Mouse (Mus musculus) heart, adult 9 months (tissue): ENCODE results near the gene Hist1h2bh.
A peak's percentile ranks its signal among the peaks of the same experiment; 100 is the strongest.
"Not testable (repeated sequence)": the region's sequence is repeated elsewhere in the genome, so short reads cannot be mapped to it uniquely, and the experiment has no call there.

ENCODE experiments used
- DNase-seq, 2 experiments: peaks; one replicate each; pipeline ENCODE4 v3.0.0; 2022; ENCODE audit warnings: low spot score in 2 of 2

The Hist1h2bh gene

GRCm38 (mm10) chr13:23573898-23574524 lies 30.8 kb upstream of the Hist1h2bh start, which contains the start of the genes Hist1h2bf and Hist1h2ad:
Gene Hist1h2bf, minus strand, starts transcription at chr13:23574196.
Gene Hist1h2ad, plus strand, starts transcription at chr13:23574381.
- peak; percentile 89 to 95 for DNase-seq

- not testable (repeated sequence) for DNase-seq
Observed at GRCm38 (mm10) chr13:23573034-23573897, 30.1 kb upstream of the Hist1h2bh start.

DNA sequence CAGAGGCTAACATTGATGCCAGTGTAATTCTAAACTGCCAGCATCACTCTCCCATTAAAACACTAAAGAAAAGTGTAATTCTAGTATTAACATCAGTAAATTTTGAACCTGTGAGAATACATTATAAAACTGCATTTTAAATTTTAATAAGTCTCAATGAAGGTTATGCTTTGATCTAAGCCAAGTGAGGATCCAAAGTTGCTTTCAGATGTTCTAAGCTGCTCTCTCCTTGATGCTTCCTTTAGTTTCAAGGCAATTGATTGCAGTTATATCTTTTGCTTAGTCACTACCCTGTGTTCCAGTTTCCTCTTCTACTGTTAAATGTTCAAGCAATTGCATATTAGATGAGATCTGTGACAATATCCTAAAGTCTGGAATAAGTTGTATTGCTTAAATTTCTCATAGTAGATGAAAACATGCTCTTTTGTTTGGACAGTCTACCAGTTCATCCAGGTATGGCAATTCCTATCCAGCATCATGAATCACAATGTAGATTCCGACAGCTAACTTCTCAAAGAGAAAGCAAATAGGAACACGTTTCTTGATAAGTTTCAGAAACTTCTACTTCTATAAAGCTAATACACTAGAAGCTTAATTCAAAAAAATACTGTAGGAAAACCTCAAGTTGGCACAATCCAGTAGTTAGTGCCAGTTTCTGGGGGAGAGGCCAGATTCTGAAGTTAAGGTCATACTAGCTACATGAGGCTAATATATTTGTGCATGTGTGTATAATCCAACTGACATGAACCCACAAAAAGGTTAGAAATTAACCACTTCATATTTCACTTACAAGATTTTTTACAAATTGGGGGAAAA lies 29.2 kb upstream of the Hist1h2bh start:
- no peak for DNase-seq

GRCm38 (mm10) chr13:23571504-23572217 lies 28.5 kb upstream of the Hist1h2bh start:
- not testable (repeated sequence) for DNase-seq

DNA sequence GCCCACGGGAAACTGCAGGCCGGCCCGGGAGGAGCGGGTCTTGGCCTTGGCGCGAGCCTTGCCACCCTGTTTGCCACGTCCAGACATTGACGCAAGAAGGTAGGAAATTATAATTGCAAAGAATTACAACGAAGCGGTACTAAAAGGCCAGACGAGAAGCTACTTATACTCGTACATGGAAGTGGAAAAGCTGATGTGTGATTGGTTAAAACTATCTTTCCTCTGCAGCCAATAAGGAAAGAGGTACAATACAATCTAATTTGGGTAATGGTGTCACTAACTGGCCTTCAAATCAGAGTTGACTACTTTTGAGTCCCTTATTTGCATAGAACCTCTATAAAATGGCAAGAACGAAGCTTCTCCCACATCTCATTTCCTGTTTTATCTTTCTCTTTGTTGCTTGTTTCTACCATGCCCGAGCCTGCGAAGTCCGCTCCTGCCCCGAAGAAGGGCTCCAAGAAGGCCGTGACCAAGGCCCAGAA lies 27.9 kb upstream of the Hist1h2bh start, which contains the start of the genes Hist1h2ae and Hist1h2bg:
Gene Hist1h2ae, minus strand, starts transcription at position 199 of the 482 bp plus-strand sequence.
Gene Hist1h2bg, plus strand, starts transcription at position 375 of the 482 bp plus-strand sequence.
- peak; percentile 85 to 94 for DNase-seq

- DNase-seq = not testable (repeated sequence)
Observed at GRCm38 (mm10) chr13:23570261-23571021, 27.2 kb upstream of the Hist1h2bh start.

DNA sequence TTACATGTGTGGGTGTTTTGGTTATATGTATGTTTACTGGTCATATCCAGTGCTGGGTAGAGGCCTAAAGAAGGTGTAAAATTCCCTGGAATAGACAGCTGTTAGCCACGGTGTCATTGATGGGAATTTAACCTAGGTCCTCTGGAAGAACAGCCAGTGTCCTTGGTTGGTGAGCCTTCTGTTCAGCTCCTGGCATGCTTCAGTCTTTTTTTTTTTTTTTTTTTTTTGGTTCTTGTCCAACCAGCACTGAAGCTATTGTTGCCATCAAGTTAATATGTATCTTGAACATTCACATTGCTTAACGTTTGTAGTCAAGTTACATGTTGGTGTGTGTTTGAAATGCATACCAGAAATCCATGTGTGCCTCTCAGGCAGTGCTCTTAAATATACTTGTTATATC lies 21.3 kb upstream of the Hist1h2bh start:
- no peak for DNase-seq

DNA sequence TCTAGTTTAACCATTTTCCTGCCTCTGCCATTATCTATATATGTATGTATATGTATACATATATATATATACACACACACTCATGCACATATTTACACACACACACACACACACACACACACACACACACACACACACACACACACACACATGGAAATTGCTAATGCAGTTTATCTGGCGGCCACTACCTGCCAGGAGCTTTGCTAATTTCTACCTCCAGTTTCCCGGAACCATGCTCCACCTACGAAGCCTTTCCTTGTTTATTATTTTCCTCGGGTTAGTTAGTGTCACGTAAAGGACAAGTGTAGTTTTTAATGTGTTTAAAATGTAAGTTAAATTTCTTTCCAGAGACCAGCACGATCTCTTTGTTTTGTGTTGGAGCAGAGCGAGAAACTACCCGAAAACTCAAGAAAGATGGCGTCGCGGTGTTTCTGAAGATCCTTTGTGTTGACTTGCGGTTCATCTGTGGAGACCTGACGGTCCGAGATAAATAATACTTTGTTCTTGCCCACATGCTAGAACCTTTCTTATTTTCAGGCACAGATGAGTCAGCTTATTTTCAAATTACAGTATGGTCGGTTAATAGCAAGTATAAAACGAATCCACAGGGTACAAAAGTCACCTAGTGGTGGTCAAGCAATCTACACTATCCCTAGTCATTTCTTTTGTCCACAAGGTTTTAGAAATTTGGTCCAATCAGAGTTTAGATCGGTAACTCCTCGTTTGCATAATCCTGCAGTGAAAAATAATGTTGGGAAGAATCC lies 19.7 kb upstream of the Hist1h2bh start:
- peak; percentile 55 to 70 for DNase-seq

GRCm38 (mm10) chr13:23561883-23562659 lies 18.9 kb upstream of the Hist1h2bh start, which contains the start of gene Hist1h3e:
Gene Hist1h3e, minus strand, starts transcription at chr13:23562369.
- peak; percentile 94 to 96 for DNase-seq

GRCm38 (mm10) chr13:23561531-23561882 lies 18.3 kb upstream of the Hist1h2bh start:
- DNase-seq = not testable (repeated sequence)

DNA sequence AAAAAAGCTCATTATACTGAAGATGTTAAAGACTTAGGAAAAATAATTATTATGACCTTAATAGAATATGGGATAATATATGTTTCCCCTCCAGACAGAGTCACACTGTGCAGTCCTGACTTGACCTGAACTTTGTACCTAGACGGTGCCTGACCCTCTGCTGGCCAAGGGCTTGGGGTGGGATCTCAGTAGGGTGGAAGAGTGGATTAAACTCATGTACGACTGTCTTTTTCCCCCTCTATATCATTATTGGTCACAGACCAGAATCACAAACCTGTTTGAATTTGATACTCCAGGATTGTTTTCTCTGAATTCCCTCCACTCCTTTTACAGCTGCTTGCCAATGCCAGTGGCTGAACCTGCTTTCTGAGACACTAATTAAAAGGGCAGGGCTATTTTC lies 17.5 kb upstream of the Hist1h2bh start:
- DNase-seq = not testable (repeated sequence)

DNA sequence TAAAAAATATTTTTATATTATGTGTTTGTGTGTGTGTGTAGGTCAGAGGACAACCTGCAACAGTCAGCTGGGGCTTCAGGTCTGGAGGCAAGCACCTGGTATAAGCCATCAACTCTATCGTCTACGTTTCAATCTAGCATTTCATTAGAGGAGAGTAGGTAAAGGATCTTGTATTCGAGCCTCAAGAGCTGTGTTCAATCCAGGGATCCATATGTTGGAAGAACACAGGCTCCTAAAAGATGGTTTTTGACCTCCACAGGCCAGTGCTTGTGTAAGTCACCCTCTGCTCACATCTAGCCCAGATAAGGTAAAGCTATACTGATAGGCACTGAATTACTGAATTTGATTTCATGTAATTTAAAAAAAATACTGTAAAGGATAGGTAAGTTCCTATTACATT lies 13.7 kb upstream of the Hist1h2bh start:
- no peak for DNase-seq

GRCm38 (mm10) chr13:23555839-23556416 lies 12.7 kb upstream of the Hist1h2bh start:
- peak; percentile 84 to 88 for DNase-seq

GRCm38 (mm10) chr13:23554925-23555838 lies 12.0 kb upstream of the Hist1h2bh start:
- DNase-seq = peak; percentile 77

DNA sequence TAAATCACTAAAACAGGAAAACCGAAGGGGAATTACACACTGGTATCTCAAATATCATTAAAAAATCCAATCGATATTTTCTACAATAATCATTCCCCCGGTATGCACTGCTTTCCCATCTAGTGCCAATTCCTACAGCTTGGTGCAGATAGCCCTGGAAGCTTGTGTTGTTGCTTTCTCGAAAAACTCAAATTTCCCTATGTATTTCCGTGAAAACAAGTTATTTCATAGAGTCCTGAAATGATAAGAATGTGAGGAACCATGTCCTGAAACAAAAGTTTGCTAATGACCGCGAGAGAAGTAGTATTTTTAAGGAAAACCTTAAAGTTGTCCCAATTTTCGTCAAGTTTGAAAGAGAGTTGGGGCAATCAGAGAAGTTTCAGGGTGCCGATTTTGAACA lies 11.2 kb upstream of the Hist1h2bh start:
- no peak for DNase-seq

DNA sequence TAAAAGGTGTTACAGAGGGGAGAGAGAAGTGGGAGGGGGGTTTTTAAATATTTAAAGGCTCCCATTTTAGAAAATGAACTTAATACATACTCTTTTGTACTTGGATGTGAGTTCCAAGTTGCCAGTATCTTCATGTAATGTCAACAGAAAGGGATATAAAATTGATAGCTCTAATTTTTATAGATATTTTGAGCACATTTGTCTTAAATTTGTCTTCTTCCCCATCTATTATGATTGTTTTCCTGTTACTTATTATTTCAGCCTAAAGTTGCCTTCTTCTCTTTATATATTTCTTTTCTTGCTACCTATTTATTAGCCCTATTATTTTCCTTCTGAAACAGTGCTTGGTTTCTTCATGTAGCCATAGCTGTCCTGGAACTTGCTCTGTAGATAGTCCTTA lies 9.8 kb upstream of the Hist1h2bh start, which contains the start of gene Hist1h1d:
Gene Hist1h1d, plus strand, starts transcription at position 301 of the 400 bp plus-strand sequence.
- no peak for DNase-seq
